Mouse (Mus musculus) cerebellum, adult 2 months (tissue): ENCODE measurements around the gene Ttc17. TPM values are rescaled to one million over a fixed set of nuclear protein-coding genes. Genes with fewer than 3 reads are reported as not detected.

Experiments
- DNase-seq, 2 experiments: peaks; one replicate each; pipeline ENCODE4 v3.0.0; 2021
- H3K27ac ChIP-seq: fragments of 200-500 bp; 2 replicates; pipeline ENCODE4 v1.5.1; 2012; ENCODE audit warnings: low read length, control low read depth, inconsistent platforms; ENCODE audit not compliant: insufficient read depth
- H3K27me3 ChIP-seq: fragments of 200-500 bp; 2 replicates; pipeline ENCODE4 v1.6.1; 2012; ENCODE audit warnings: inconsistent platforms, mild to moderate bottlenecking, low read length, moderate library complexity; ENCODE audit not compliant: control insufficient read depth, insufficient read depth
- H3K4me1 ChIP-seq: fragments of 200-500 bp; 2 replicates; pipeline ENCODE4 v1.6.1; 2011; ENCODE audit warnings: low read length; ENCODE audit not compliant: control insufficient read depth, insufficient read depth
- H3K4me3 ChIP-seq: fragments of 200-500 bp; replicated peaks from 2 replicates; pipeline ENCODE3; 2011; ENCODE audit warnings: mild to moderate bottlenecking, low read depth, low read length, control low read depth; ENCODE audit not compliant: insufficient read depth
- CTCF ChIP-seq: fragments of 200-500 bp; IDR thresholded peaks from 2 replicates; pipeline ENCODE4 v1.5.1; 2011; ENCODE audit warnings: low read depth, mild to moderate bottlenecking, control low read depth, low read length, moderate library complexity, borderline replicate concordance; ENCODE audit not compliant: insufficient read depth
- POLR2A ChIP-seq: fragments of 200-500 bp; IDR thresholded peaks from 2 replicates; pipeline ENCODE4 v1.6.1; 2011; ENCODE audit warnings: low read length, control low read depth, borderline replicate concordance; ENCODE audit not compliant: insufficient read depth
- WGBS: fragments of 180-500 bp; shearing (Covaris S2); methylation state at CpG from one replicate; pipeline ENCODE4 v1.1.7; 2018; 5-methylcytosine and 5-hydroxymethylcytosine counted together
- polyA plus RNA-seq: library from polyadenylated mRNA; depleted of rRNA; stranded (reverse); fragments of >200 nt; gene quantifications from 2 replicates; pipeline ENCODE4 v1.2.3, GENCODE M21; 2012

The Ttc17 gene
- polyA plus RNA-seq, 1 experiment = 44.6 TPM

- no peak for DNase-seq
- H3K27ac ChIP-seq = no peak overlapping the region
- TF ChIP-seq CTCF (no peak), POLR2A (no peak)
- H3K27me3 ChIP-seq = no peaks in the 10 kb centered on the region
- H3K4me1 ChIP-seq = 0 out of 2 replicates have a peak, but pooled peaks cover 4% of the 10 kb centered on the region
- no peak overlapping the region for H3K4me3 ChIP-seq
- WGBS = 95% methylated on average over 6 of the region's 6 CpGs
These were observed 42.7 kb downstream of the Ttc17 start for GRCm38 (mm10) chr2:94363821-94364220.

DNA sequence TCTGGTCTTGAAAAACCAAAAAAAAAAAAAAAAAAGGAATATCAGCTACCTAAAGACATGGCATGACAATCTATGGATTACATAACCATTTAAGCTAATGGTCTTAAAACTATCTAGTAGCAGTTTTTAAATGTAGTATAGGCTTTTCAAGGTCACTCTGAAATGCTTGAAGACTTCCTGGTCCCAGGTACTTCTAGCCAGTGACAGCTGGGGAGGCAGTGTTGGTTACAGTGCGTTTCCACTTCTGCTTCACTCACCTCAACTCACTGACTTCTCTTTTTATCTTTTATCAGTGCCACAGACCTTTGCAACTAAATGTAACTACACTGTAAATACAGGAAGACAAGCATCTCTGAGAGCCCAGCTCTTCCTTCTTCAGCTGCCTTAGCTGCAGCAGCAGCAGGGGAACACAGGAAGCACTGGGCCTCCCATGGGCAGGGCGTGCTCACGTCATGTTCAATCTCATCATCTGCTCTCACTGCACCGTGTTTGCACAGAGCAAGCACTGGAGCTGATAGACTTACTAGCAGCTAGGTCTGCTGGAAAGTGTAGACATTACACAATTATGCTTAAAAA, 46.0 kb downstream of the Ttc17 start:
- WGBS = 14% methylated on average over 4 of the region's 4 CpGs

DNA sequence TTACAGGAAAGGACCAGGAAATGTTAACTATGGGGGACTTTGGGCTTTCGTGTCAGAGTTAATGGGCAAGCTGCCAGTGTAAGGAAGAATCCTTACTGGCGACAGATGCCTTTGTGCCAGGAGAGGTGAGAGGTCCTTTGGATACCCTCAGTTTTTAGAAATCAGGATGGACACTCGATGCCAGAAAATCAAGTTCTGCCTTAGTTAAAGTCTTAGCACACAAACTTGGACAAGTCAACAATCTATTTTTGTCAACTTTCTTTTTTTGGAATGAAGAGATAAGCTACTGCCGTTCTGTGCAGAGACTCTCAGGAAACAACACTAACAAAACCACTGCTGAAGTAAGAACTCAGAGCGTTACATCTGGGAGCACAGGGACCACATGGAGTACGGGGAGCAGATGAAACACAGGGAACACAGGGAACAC, 58.3 kb downstream of the Ttc17 start:
- no peak overlapping the region for H3K27ac ChIP-seq
- DNase-seq = no peak
- H3K4me3 ChIP-seq = no peak overlapping the region
- WGBS = 42% methylated on average over 6 of the region's 6 CpGs
- H3K27me3 ChIP-seq = no peaks in the 10 kb centered on the region
- H3K4me1 ChIP-seq = peaks cover 14% of the 10 kb centered on the region
- TF ChIP-seq CTCF (no peak), POLR2A (no peak)

More for the DNA sequence above, 46.0 kb downstream of the Ttc17 start:
- Histone ChIP-seq H3K27ac (peak overlapping the region; percentile 67; the same call in 1 of the 2 replicates), H3K27me3 (no peaks in the 10 kb centered on the region), H3K4me3 (no peak overlapping the region), H3K4me1 (0 out of 2 replicates have a peak, but pooled peaks cover 4% of the 10 kb centered on the region)
- TF ChIP-seq CTCF (no peak), POLR2A (no peak)
- DNase-seq = peak; percentile 50 to 65

GRCm38 (mm10) chr2:94346746-94347145, 59.7 kb downstream of the Ttc17 start:
- Histone ChIP-seq H3K4me3 (no peak overlapping the region), H3K4me1 (peaks cover 14% of the 10 kb centered on the region), H3K27me3 (no peaks in the 10 kb centered on the region), H3K27ac (no peak overlapping the region)
- TF ChIP-seq POLR2A = no peak
- no peak for TF ChIP-seq CTCF
- DNase-seq = no peak
- 78% methylated on average over 5 of the region's 5 CpGs for WGBS

GRCm38 (mm10) chr2:94344624-94345023, 61.9 kb downstream of the Ttc17 start:
- Histone ChIP-seq H3K27me3 (no peaks in the 10 kb centered on the region), H3K4me1 (peaks cover 14% of the 10 kb centered on the region), H3K4me3 (no peak overlapping the region), H3K27ac (peak overlapping the region; percentile 10; the same call in 1 of the 2 replicates)
- peak; percentile 50 to 66 for DNase-seq
- 8% methylated on average over 4 of the region's 4 CpGs for WGBS
- TF ChIP-seq POLR2A (no peak), CTCF (no peak)

DNA sequence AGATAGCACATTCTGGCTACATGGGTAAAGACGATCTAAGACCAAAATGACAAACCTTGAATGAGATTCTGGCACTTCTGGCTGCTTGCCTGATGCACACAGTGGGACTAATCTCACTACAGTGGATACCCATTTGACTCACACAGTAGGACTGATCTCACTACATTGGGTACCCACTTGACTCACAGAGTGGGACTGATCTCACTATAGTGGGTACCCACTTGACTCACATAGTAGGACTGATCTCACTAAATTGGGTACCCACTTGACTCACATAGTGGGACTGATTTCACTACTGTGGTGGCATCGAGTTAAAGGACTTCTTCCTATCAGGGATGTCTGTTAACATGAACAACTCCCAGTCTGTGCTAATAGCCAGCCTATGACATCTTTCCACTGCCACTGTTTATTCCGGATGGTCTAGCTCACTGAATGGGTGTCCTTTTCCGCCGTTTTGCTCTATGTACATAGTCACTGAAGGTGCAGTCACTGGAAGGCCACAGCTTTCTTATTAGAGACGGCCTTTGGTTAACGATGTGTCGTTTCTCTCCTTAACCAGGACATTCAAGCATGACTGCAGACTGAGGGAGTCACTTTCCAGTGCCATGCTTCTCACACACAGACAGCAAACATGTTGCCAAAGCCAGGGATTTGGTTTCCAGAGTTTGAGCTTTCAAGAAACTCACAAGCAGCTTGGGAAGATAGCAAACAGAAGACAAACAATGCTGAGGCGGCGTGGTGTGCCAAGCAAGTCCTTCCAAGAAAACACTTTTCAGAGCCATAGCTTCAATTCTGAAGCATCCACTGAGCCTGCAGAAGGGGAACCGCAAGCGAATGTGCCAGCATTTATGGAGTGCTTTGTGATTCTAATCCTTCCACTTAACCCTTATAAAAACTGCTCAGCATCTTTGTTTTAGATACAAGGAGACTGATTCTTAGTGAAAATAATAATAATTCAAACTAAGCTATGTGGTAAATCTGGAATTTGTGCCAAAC, 62.9 kb downstream of the Ttc17 start:
- H3K27ac ChIP-seq = no peak overlapping the region
- DNase-seq = no peak
- 74% methylated on average over 12 of the region's 12 CpGs for WGBS
- peaks cover 8% of the 10 kb centered on the region; the same call in 1 of the 2 replicates for H3K4me1 ChIP-seq
- H3K27me3 ChIP-seq = no peaks in the 10 kb centered on the region
- TF ChIP-seq CTCF (no peak), POLR2A (no peak)
- H3K4me3 ChIP-seq = no peak overlapping the region

DNA sequence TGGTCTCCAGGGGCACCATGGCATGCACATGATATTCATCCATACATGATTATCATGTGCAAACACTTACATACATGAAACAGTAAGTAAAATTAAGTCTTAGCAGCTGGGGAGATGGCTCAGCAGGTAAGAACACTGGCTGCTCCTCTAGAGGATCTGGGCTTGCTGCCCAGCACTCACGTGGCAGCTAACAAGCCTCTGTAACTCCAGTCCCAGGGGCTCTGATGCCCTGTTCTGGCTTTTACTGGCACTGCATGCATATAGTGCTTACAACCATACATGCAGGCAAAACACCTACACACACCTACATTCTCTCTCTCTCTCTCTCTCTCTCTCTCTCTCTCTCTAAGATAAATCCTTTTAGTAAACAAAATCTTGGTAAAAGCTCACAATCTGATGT, 65.7 kb downstream of the Ttc17 start:
- peak in 1 of 2 experiments; percentile 33 for DNase-seq
- TF ChIP-seq CTCF = no peak
- TF ChIP-seq POLR2A = no peak
- no peak overlapping the region for H3K4me3 ChIP-seq
- no peaks in the 10 kb centered on the region for H3K27me3 ChIP-seq
- peaks cover 15% of the 10 kb centered on the region for H3K4me1 ChIP-seq
- WGBS = 0% methylated on average over 1 of the region's 1 CpGs
- no peak overlapping the region for H3K27ac ChIP-seq
